Mouse (Mus musculus): Measurements from ENCODE around the gene Dmp1. TPM values are rescaled to one million over a fixed set of nuclear protein-coding genes. Genes with fewer than 3 reads are reported as not detected.

Dmp1 gene
- polyA plus RNA-seq (2017; shearing (Covaris generic)) = not detected

DNA sequence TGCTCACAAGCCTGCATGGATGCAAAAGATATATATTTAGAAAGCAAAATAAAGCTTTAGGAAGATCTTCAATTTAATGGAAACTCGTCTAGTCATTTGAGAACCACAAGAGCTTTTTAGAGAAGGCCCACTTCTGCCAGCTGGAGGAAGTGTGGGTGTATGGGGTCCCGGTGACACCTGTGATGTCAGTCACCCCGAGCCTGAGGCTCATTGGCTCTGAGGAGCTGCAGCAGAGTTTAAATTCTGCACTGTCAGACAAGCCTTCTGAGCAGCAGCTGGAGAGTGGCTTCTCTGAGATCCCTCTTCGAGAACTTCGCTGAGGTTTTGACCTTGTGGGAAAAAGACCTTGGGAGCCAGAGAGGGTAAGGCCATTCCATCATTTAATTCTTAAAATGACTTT, at the start of gene Dmp1:
Gene Dmp1, plus strand, starts transcription at position 263 of the 400 bp plus-strand sequence.

DNA sequence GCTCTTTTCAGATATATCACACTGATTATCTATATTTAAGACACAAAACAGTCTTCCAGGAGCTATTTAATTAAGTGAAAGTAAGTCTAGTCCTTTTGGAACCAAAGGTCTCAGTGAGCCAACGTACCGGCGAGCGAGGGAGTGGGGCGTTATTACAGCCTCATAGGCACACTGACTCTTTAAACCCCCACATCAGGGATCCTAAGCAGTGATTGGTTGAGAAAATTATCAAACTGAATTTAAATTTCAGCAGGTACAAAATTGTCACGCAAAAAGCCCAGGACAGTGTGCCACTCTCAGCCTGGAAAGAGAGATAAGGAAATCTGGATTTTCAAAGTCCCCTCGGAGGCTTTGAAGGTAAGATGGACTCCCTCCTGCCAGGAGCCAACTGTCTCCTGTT, 32.0 kb upstream of the Dmp1 start, which contains the start of gene Dspp:
Gene Dspp, plus strand, starts transcription at position 301 of the 400 bp plus-strand sequence.

Other genes with a start within 250 kb of the Dmp1 start
- gene Hsd17b13, start 225.2 kb upstream of the Dmp1 start, polyA plus RNA-seq (2017; shearing (Covaris generic)) = not detected
- 5.6 TPM for gene Hsd17b11, start 180.7 kb upstream of the Dmp1 start, polyA plus RNA-seq (2017; shearing (Covaris generic))
- 21.1 TPM for gene Nudt9, start 156.3 kb upstream of the Dmp1 start, polyA plus RNA-seq (2017; shearing (Covaris generic))
- gene Gm17660, start 125.0 kb upstream of the Dmp1 start, polyA plus RNA-seq (2017; shearing (Covaris generic)) = not detected
- not detected for gene Sparcl1, start 88.9 kb upstream of the Dmp1 start, polyA plus RNA-seq (2017; shearing (Covaris generic))
- not detected for gene Dspp, start 31.9 kb upstream of the Dmp1 start, polyA plus RNA-seq (2017; shearing (Covaris generic))
- gene Ibsp, start 96.6 kb downstream of the Dmp1 start, polyA plus RNA-seq (2017; shearing (Covaris generic)) = not detected
- gene Mepe, start 122.7 kb downstream of the Dmp1 start, polyA plus RNA-seq (2017; shearing (Covaris generic)) = not detected
- gene Spp1, start 232.5 kb downstream of the Dmp1 start, polyA plus RNA-seq (2017; shearing (Covaris generic)) = 0.33 TPM